Mouse (Mus musculus): ENCODE measurements around the gene Apoa5.

The Apoa5 gene

DNA sequence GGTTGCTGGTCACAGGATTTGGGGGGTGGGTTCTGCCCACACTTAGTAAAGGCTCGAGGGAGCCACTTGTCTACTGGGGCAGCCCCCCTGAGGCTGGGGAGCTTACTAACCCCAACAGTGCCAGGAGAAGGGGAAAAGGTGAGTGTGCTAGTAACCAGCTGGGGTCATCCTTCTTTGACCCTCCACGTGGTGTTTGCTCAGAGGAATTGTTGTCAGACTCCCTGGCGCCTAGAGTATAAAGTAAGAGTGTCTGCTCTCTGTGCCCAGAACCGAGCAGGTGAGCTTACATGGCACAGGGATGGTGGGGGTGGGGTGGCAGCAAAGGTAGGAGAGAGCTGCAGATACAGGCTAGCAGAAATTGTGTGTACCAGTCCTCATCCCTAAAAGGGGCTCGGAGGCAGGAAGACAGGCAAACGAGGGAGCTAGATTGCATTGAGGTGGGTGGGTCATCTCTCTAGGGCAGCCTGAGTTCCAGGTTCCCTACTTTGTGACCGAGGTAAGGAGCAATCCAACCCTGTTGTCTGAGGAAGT lies at the start of gene Apoa5:
Gene Apoa5, plus strand, starts transcription at position 291 of the 531 bp plus-strand sequence.
- no peak for DNase-seq

DNA sequence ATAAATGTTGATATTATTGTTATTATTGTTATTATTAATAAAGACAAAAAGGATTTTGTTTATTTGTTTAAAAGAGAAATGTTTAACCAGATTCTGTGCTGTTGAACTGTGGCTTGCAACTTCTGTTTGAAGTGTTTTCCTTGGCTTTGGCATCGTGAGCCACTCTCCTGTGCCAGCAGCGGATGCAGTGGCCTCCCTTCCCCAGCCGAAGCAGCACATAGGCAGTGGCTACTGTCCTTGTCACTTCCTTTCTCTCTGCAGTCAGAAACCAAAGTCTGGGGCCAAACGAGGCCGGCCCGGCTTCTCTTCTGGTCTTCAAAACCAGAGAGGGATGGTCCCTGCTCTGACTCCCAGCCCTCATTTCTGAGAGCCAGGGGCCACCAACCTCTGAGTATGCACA lies 45.3 kb upstream of the Apoa5 start:
- DNase-seq, result no peak

DNA sequence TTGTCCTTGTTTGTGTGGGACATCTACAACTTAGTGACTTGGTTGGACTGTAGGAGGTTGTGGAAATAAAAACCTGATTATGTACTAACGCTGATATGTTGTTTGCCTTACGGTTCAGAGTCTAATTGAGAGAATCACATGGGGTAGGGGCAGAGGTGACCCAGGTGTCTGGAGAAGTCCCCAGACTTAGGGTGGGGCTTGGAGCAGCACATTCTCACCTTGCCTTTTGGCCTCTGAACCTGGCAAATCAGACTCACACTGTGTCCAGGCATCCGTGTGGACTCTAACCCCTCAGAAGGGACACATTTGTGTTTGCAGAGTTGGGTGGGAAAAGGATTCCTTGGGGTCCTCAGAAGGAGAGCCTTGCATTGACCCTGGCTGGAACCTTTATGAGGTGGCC lies 44.3 kb upstream of the Apoa5 start:
- no peak for DNase-seq

DNA sequence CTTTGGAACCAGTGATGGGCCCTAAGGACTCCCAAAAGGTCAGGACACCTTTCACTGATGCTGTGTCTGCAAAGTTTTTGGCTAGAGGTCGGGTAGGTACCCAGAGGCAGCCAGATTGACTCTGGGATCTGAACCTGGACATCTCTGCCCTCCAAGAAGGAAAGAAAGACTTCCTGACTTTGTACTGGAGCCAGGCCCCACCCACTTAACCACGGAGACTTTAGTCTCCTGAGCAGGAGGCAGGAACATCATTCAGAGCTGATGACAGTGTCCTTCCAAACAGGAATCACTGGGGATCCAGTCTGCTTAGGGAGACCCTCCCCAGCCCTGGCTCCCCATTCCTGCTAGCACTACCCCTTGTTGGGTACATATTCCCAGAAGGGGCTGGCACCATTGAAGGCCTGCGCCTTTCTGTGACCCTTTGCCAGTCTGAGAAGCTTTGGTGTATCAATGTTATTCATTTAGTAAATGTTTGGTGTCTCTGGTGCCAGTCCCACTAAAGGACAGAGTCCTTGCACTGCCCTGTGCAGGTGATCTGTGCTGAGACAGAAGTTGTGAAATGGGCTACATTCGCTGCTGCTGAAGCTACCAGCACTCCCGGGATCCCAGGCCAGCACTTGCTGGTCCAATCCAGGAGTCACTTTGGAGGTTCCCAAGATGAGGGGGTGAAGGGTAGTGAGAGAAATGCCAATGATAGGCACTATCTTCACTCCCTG lies 43.3 kb upstream of the Apoa5 start:
- no peak for DNase-seq

DNA sequence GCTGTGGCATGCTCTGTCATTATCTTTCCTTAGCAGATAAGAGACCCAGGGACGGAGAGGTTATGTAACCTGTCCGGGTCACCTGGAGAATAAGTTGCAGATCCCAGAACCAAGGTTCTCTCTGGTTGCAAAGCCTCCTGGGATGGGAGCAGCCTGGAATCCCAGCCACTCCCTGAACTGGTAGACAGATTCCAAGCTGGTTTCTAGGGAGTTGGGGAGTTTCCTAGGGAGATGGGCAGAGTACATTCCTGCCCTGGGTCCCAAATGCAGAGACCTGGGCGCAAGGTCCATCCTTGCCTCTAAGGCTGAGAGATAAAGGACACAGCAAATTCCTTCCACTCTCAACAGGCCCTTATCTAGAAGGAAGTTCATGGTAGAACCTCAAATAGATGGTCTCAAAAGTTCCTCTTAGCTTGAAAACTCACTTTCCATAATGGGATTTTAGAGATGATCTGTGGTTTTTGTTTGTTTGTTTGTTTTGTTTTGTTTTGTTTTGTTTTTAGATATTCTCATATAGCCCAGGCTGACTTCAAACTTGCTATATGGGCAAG lies 41.3 kb upstream of the Apoa5 start:
- no peak for DNase-seq

DNA sequence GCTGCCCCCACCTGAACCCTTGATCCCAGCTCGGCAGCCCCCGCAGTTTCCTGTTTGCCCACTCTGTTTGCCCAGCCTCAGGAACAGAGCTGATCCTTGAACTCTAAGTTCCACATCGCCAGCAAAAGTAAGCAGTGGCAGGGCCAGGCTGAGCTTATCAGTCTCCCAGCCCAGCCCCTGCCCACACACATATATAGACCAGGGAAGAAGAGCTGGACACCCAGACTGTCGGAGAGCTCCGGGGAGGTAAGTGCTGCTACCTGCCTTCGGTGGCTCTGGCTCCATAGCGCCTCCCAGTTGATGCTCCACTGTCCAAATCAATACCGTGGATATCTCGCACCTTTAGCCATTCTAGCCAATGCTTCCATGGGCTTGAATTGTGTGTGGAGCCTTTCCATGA lies 39.9 kb upstream of the Apoa5 start, which contains the start of gene Apoa1:
Gene Apoa1, plus strand, starts transcription at position 90 of the 400 bp plus-strand sequence.
- no peak for DNase-seq

DNA sequence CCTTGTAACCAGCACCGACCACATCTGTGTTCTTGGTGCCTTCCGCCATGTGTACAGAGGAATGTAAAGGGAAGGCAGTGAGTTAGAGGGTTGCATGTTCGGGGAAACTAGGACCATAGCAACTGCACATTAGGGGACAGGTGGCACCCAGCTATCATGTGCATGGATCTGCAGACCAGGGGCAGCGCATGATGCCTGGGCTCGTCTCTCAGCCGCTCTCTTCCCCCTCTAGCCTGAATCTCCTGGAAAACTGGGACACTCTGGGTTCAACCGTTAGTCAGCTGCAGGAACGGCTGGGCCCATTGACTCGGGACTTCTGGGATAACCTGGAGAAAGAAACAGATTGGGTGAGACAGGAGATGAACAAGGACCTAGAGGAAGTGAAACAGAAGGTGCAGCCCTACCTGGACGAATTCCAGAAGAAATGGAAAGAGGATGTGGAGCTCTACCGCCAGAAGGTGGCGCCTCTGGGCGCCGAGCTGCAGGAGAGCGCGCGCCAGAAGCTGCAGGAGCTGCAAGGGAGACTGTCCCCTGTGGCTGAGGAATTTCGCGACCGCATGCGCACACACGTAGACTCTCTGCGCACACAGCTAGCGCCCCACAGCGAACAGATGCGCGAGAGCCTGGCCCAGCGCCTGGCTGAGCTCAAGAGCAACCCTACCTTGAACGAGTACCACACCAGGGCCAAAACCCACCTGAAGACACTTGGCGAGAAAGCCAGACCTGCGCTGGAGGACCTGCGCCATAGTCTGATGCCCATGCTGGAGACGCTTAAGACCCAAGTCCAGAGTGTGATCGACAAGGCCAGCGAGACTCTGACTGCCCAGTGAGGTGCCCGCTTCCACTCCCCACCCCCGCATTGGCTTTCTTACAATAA lies 38.6 kb upstream of the Apoa5 start:
- DNase-seq, result peak; percentile 95

DNA sequence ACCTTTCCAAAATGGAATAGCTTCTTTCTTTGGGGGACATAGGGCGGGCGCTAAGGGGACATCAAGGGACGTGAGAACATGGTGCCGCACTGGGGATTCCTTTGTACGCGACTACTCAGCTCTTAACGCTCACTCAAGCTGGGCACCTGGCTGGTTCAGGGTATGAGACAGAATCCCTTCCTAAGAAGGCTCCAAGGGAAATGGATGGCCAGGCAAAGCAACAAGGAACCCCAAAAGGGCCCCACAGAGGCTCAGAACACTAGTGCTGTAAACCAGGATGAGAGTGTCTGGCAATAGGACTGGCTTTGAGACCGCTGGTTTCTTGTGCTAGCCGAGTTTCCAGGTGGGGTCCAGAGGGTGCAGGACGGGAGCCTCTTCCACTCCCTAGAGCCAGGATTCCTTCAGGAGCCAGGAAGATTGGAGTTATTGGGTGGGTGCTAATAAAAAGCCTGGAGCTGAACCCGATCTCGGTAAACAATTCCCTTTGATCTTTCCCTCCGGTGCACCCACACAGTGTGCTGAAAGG lies 37.9 kb upstream of the Apoa5 start:
- DNase-seq, result peak; percentile 52

DNA sequence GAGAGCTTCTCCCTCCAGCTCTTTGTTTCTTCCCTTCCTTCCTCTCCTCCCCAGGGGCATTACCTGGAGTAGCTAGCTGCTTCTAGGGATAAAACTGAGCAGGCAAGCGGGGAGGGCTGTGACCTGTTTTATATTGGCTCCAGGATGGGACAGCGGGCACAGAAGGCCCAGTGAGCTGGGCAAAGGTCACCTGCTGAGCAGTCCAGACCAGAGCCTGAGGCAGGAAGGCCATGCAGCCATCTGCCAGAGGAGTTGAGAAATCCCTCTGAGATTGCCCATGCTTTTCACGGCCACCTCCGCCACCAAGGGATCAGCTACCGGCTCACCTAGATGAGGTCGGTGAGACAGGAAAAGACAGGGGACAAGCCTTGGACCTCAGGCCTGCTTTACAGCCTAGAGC lies 33.2 kb upstream of the Apoa5 start:
- DNase-seq, result peak; percentile 64

DNA sequence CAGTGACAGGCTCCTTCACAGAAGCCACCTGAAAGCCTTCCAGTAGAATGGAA lies 33.0 kb upstream of the Apoa5 start, which contains the start of gene Apoc3:
Gene Apoc3, minus strand, starts transcription at position 41 of the 53 bp plus-strand sequence.
- no peak for DNase-seq

DNA sequence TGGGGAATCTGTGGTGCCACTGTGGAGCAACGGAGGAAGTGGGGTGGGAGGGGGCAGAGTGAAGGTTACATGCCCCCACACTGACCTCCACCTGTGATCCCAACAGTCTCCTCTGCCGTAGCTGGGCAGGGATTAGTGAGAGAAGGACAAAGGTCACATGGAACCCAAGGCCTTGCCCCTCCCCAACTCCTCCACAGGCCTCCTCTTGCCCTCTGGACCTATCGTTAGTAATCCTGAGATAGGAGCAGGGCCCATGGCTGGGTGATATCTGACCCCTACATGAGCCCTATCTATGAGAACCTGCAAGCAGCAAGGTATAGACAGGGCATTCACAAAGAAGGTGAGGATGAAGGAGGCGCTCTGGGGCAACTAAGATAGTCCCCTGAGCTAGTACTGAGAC lies 32.8 kb upstream of the Apoa5 start:
- DNase-seq, result no peak

DNA sequence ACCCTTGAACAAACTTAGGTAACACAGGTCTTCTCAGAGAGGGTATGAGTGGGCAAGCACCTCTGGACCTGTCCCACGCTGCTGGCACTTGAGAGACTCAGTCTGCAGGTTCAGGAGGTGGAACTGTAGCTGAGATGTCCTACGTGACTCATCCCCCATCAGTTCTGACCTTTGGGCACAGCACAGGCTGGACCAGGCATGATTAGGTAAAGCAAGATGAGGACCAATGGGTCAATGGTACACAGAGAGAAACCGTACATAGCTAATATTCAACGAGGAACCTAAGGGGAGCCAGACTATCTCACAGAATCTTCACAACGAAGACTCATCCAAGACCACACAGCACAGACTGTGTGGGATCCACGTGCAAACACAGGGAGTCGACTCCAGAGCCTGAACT lies 29.6 kb upstream of the Apoa5 start:
- DNase-seq, result no peak

DNA sequence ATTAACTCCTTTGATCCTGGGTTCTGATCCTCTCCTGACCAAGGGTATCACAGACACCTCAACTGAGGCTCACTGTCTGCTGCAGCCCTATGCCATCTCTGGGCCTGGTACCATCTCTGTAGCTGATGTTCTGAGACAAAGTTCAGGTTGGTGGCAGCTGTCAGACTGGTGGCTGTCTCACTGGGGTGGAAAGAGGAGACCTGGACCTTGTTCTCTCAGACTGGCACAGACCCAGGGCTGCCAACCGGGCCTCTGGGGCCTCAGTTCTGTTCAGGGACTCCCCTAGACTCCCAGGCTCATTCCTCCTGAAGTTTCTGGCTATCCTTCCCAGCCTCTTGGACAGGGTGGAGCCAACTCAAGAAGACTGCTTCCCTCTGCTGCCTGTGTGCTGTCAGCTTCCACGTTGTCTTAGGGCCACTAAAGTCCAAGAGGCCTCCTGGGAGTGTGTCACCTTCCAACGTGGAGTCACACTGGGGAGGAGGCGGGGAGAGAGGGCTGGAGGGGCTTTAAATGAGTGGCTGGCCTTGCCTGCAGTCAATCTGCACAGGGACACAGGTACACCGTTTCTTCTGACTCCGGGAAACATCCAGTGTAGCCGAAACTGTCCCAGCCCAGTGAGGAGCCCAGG lies 27.8 kb upstream of the Apoa5 start, which contains the start of gene Apoa4:
Gene Apoa4, plus strand, starts transcription at position 171 of the 628 bp plus-strand sequence.
- no peak for DNase-seq

DNA sequence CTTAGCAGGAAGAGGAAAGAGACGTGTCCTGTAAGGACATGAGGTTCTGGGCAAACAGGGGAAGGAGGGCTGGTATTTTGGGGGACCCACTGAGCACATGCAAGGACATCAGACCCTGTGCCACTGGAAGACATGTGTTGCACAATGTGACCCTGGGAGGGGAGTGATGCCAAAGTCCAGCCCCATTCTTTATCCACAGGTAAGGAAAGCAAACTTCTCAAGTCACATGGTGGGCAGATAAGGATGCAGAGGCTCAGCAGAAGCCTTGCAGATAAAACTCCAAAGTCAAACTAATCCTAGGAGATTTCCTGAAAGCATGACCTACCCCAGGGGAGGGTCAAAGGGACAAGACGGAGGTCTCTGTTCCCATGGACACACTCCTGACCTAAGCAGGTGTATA lies 26.6 kb upstream of the Apoa5 start:
- no peak for DNase-seq

DNA sequence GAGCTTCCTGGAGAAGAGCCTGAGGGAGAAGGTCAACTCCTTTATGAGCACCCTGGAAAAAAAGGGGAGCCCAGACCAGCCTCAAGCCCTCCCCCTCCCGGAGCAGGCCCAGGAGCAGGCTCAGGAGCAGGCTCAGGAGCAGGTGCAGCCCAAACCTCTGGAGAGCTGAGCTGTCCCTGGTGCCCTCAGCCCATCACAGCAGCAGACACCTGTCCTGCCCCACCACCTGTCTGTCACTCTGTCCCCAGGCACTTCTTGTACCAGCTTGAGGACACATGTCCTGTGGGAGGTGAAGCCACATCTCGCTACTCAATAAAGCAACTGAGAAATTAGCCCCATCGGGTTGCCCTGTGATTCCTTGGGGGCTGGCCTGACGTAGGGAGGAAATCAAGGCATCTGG lies 25.3 kb upstream of the Apoa5 start:
- DNase-seq, result no peak

DNA sequence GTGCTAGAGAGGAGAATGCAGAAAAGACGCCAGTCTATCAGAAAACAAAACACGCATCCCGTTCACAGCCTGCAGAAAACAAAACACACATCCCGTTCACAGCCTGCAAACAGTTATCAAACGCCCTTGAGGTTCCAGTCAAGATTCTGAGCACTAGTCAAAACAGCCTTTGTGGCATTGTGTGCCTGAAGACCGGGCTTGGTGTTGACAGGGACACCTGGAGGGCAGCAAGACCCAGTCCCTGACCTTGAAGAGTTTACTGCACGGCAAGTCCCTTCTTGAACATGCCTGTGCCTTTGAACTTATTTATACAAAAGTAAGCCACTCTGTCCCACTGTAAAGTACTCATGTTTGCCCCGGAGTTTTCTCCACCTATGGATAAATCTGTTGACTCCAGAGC lies 24.8 kb upstream of the Apoa5 start:
- no peak for DNase-seq

DNA sequence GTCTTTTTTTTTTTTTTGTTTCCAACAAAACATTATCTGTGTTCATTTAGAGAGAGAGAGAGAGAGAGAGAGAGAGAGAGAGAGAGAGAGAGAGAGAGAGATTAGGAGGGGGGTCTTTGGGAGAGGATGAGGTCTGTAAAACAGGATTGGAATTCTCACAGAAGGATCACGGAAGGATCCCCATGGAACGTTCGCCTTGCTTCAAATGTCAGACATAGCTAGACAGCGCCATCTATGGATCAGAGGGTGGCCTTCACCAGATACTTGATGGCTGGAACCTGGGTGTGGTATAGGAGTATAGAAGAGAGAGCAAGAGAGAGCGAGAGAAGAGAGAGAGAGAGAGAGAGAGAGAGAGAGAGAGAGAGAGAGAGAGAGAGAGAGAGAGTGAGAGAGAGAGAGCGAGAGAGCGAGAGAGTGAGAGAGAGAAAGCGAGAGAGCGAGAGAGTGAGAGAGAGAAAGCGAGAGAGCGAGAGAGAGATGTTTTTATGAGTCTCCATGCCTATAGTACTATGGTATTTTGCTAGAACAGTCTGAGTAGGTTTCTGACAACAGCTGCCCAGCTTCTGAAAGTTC lies 21.6 kb upstream of the Apoa5 start:
- DNase-seq, result peak; percentile 65

DNA sequence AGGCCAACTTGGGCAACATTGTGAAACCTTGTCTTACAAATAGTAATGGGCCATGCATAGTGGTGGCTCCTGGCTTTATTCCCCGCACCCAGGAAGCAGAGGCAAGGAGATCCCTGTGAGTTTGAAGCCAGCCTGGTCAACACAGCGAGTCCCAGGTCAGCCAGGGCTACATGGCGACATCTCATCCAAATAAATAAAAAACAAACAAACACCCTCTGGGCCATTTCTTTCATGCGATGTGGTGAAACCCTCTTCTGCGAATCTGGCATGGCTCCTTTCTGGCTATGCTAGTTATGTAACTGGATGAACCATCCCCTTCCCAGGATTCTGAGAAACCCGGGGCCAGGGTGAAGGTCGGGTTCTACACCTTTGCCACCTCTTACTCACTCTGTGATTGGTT lies 12.3 kb upstream of the Apoa5 start:
- no peak for DNase-seq

DNA sequence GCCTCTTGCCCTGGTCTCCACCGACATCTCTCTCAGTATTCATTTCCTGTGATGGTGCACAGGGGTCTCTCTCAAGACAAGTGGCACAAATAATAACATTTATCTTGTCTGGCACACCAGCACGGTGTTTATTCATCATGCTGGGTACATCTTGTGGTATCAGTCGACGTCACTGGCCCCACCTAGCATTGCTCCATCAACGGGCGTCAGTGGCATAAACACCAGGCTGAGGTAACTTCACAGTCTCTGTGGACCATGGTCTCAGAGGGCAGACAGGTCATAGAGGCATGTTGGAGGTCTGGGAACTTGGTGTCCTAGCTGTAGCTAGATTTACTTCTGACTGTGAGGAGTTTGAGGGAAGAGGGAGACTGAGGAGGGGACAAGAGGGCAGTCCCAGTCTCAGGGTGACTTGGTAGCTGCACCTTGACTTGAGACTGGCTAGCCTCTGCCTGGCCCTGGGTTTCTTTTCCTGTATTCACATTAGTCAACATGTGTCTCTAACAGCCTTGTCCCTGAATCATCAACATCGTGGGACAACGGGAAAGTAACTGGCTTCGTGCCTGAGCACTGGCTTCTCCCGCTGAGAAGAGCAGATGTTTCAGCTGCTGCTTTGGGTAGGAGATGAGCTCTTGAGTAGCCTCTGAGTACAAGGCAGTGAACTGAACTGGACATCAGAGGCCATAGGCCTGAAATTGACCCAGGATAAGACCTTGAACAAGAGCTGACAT lies 11.6 kb upstream of the Apoa5 start:
- DNase-seq, result no peak

DNA sequence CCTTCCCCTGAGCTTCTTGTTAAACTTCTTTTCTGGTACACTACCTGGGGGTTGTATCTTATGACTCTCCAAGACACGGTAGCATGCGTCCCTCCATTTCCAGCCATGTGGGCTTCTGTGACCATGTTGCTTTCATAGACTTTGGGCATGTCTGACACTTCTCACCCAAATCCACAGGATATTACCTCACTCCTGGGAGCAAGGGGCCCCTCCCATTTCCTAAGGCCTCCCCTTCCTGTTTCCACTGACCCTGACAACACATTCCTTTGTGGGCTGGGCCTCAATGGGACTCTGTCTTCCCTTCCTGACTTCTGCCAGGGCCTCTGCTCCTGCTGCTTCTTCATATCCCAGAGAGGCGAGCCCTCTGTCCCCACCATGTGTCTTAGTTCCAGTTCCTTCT lies 10.9 kb upstream of the Apoa5 start:
- DNase-seq, result no peak

DNA sequence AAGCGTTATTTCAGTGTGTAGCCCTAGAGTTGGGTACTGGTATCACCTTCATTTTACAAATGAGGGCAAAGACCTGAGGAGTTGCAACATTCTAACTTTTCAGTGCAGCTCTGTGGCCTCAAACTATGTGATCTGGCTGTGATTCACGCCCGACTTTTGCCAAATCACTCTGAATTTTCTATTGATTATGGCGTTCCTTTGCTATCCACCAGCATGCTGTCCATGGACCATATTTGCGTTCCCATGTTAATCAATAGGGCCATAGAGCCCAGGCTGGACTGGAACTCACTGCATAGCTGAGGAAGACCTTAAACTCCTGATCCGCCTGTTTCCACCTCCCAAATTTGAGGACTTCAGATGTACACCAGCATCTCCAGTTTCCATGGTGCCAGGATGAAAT lies 9.3 kb upstream of the Apoa5 start:
- DNase-seq, result no peak

DNA sequence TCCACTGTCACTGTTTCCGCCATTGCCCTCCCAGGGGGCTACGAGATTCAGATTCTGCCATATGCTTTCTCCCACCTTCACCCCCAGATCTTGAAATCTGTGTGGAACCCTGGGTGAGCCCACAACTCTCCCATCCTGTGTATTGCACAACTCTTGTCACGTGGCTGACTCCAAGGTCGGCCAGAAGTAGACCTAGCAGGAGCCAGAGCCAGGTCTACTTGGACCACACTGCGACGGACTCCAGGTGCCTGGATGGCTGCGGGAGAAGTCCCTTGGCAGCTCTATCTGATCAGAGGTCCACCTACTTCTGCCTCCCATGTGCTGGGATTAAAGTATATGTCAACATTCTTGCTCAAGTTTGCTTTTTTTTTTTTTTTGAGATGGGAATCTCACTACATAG lies 7.3 kb upstream of the Apoa5 start:
- no peak for DNase-seq

DNA sequence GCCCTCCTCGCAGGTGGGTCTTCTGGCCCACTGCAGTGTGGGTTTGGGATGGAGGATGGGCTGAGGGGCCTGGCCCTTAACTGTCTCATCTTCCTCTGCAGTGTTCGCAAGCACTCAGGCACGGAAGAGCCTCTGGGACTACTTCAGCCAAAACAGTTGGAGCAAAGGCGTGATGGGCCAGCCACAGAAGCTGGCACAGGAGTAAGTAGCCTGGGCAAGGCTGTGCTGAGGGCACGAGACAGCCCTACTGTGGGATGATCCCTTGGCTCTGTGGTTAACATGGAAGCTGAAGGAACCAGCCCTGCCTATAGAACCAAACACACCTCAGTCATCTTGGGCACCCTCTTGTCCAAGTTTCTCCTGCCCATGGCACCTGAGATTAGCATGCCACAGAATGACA lies 692 bp downstream of the Apoa5 start:
- no peak for DNase-seq
